Mouse (Mus musculus) lung, embryonic 14.5 days (tissue): ENCODE measurements around the gene Gadd45b. TPM values are rescaled to one million over a fixed set of nuclear protein-coding genes. Genes with fewer than 3 reads are reported as not detected.

Experiments
- ATAC-seq: fragments of 200-750 bp; cut with Nextera tagmentation; 2 replicates; pipeline ENCODE4 v1.8.0; 2017; ENCODE audit warnings: mild to moderate bottlenecking, moderate TSS enrichment, moderate library complexity; ENCODE audit not compliant: insufficient read depth
- DNase-seq: peaks from one replicate; pipeline ENCODE4 v3.0.0-alpha.2; 2015
- H3K27ac ChIP-seq: fragments of 300-500 bp; sonication (generic); 2 replicates; pipeline ENCODE4 v1.5.1; 2014; ENCODE audit warnings: low read depth, mild to moderate bottlenecking, moderate library complexity
- H3K27me3 ChIP-seq: fragments of 300-500 bp; sonication (generic); 2 replicates; pipeline ENCODE4 v1.6.1; 2014; ENCODE audit warnings: low read length, control low read depth; ENCODE audit not compliant: insufficient read depth
- H3K36me3 ChIP-seq: fragments of 300-500 bp; sonication (generic); 2 replicates; pipeline ENCODE4 v1.6.1; 2014; ENCODE audit warnings: control low read depth; ENCODE audit not compliant: insufficient read depth
- H3K4me1 ChIP-seq: fragments of 300-500 bp; sonication (generic); 2 replicates; pipeline ENCODE4 v1.6.1; 2014; ENCODE audit warnings: antibody characterized with exemption, control low read depth; ENCODE audit not compliant: insufficient read depth
- H3K4me2 ChIP-seq: fragments of 300-500 bp; sonication (generic); 2 replicates; pipeline ENCODE4 v1.6.1; 2014; ENCODE audit warnings: mild to moderate bottlenecking
- H3K4me3 ChIP-seq: fragments of 300-500 bp; sonication (generic); 2 replicates; pipeline ENCODE4 v1.5.1; 2014; ENCODE audit warnings: low read depth, low read length
- H3K9ac ChIP-seq: fragments of 300-500 bp; sonication (generic); 2 replicates; pipeline ENCODE4 v1.6.1; 2014
- H3K9me3 ChIP-seq: fragments of 300-500 bp; sonication (generic); 2 replicates; pipeline ENCODE4 v1.6.1; 2016; ENCODE audit warnings: low read depth, low read length, control low read depth
- CTCF ChIP-seq: IDR thresholded peaks from 2 replicates; pipeline ENCODE4 v1.5.1; 2016; ENCODE audit warnings: antibody characterized with exemption, low read depth
- WGBS: fragments of 180-500 bp; shearing (Covaris S2); extraction: QIAGEN DNeasy Blood & Tissue Kit; methylation state at CpG from one replicate; pipeline ENCODE4 v1.1.7; 2014; 5-methylcytosine and 5-hydroxymethylcytosine counted together
- polyA plus RNA-seq: library from polyadenylated mRNA; unstranded; fragments of >200 nt; fragmentation: Nextera tagmentation; extraction: Ambion mirVana; gene quantifications from 2 replicates; pipeline ENCODE4 v1.2.1, GENCODE M21; 2014

The Gadd45b gene
- polyA plus RNA-seq, 1 experiment from 2014 or later, result 18.3 TPM

DNA sequence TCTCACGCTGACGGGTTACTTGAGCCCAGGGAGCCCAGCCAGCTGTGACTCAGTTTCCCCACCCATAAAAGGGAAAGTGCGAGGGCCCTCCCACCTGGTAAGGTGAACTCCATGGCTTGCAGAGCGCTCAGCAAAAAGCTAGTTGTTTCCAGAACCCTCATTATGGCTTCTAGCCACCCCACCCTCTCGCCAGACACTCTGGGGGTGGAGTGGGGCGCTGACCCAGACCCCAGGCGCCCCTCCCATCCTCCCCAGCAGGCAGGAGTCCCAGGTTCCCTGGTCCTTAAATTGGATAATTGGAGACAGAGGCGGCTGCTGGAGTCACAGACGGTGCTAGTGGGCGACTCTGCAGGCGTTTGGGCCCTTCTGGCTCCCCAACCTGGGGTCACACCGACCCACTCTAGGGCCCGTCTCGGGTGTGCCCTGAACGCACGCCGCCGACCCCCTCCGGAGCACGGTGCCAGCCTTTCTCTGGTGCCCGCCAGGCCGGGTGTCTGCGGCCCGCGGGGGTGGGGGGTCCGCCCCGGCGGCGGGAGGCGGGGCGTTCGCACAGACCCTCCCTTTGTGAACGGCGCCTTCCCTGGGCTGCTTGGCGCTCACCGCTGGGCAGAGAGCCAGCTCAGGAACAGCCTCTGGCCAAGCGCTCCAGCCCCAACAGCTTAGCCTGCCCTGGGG is 6.4 kb downstream of the Gadd45b start:
- Histone ChIP-seq H3K9me3 (no peaks in the 10 kb centered on the region), H3K27me3 (peaks cover 39% of the 10 kb centered on the region), H3K36me3 (no peaks in the 10 kb centered on the region), H3K4me1 (peaks cover 66% of the 10 kb centered on the region), H3K4me3 (peak overlapping the region; percentile 37), H3K4me2 (peak overlapping the region; percentile 73), H3K27ac (peak overlapping the region; percentile 77; the same call in 1 of the 2 replicates), H3K9ac (peak overlapping the region; percentile 46)
- DNase-seq (peak; percentile 91), ATAC-seq (peak; percentile 54; the same call in 1 of the 2 replicates)
- 2% methylated on average over 37 of the region's 37 CpGs for WGBS
- TF ChIP-seq CTCF, result no peak

GRCm38 (mm10) chr10:80936810-80937164 is 6.9 kb downstream of the Gadd45b start:
- H3K27me3 ChIP-seq, result peaks cover 34% of the 10 kb centered on the region
- peaks cover 61% of the 10 kb centered on the region for H3K4me1 ChIP-seq
- H3K9me3 ChIP-seq, result no peaks in the 10 kb centered on the region
- peak overlapping the region; percentile 73 for H3K4me2 ChIP-seq
- H3K9ac ChIP-seq, result no peak overlapping the region
- no peak for ATAC-seq
- H3K4me3 ChIP-seq, result peak overlapping the region; percentile 37
- WGBS, result 16% methylated on average over 6 of the region's 6 CpGs
- H3K27ac ChIP-seq, result peak overlapping the region; percentile 77; the same call in 1 of the 2 replicates
- DNase-seq, result no peak
- no peak for TF ChIP-seq CTCF
- no peaks in the 10 kb centered on the region for H3K36me3 ChIP-seq

DNA sequence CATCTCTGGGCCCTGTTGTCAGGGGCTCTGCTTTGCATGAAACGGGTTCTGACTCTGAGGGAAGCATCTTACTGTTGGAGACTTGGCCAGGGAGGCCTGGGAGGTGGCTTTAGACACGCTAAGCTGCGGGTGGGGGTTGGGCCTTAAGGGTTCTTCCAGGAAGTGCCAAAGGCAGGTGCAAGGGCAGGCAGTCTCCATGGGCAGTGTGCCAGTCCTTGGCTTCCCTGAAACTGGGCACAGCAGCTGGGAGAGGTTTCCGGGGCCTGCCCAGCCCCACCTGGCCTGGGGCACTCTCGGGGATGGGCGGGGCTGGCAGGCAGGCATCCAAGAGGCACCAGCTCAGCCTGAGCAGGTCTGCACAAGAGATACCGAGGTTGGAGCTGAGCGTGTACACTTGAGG is 7.8 kb downstream of the Gadd45b start:
- 26% methylated on average over 8 of the region's 8 CpGs for WGBS
- peaks cover 54% of the 10 kb centered on the region for H3K4me1 ChIP-seq
- no peaks in the 10 kb centered on the region for H3K36me3 ChIP-seq
- H3K9me3 ChIP-seq, result no peaks in the 10 kb centered on the region
- H3K27me3 ChIP-seq, result peaks cover 26% of the 10 kb centered on the region
- ATAC-seq (no peak), DNase-seq (peak; percentile 67)
- no peak for TF ChIP-seq CTCF
- H3K4me2 ChIP-seq, result no peak overlapping the region; the same call in 1 of the 2 replicates
- H3K27ac ChIP-seq, result peak overlapping the region; percentile 79; the same call in 1 of the 2 replicates
- H3K9ac ChIP-seq, result no peak overlapping the region
- H3K4me3 ChIP-seq, result no peak overlapping the region

DNA sequence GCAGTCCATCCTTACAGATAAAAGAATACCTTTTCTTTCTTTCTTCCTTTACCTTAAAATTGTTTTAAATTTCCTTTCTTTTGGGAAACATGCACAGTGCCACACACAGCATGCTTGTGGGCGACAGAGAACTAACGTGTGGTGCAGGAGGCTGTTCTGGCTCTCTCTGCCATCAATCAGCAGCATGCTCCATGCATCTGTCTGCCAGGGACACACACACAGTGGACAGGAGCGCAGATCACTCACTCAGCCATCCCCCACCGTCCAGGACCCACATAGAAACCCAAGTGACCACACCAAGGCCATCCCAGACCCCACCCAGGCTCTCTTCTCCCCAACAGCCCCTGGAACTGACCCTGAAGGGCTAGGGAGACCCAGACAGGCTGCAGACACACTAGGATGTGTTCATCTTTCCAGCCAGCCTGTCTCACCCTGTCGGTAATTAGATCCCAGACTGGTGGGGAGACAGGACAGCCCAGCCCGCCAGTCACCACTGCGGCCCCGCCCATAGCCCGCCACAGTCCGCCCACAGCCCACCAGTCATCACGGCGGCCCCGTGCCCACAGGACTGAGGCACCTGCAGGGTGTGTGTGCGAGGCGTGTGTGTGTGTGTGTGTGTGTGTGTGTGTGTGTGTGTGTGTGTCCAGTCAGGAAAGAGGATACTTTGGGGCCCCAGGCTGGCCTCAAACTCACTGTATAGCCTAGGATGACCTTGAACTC is 9.1 kb downstream of the Gadd45b start:
- Histone ChIP-seq H3K36me3 (no peaks in the 10 kb centered on the region), H3K9me3 (no peaks in the 10 kb centered on the region), H3K4me2 (peak overlapping the region; percentile 82), H3K4me3 (peak overlapping the region; percentile 38), H3K27ac (peak overlapping the region; percentile 79; the same call in 1 of the 2 replicates), H3K4me1 (peaks cover 43% of the 10 kb centered on the region), H3K9ac (no peak overlapping the region), H3K27me3 (peaks cover 13% of the 10 kb centered on the region)
- 11% methylated on average over 15 of the region's 15 CpGs for WGBS
- no peak for TF ChIP-seq CTCF
- ATAC-seq (peak; percentile 15; the same call in 1 of the 2 replicates), DNase-seq (peak; percentile 57)

DNA sequence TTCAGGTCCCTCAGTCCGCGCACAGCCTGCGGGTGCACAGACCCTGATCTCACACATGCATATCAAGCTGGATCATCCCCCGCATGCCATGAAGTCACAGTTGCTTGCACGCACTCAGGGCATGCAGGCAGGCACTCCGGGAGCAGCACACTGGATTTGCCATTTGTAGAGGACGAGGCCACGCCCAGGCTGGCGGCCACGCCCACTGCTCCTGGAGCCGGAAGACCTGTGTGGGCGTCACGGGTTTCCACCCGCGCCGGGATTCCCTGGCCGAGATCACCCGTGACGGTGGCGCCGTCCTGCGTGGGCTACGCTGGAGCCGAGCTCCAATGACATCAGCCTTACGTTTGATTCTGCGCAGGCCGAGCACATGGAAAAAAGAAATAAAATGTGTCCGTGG is 9.8 kb downstream of the Gadd45b start:
- WGBS, result 4% methylated on average over 28 of the region's 28 CpGs
- Histone ChIP-seq H3K27me3 (peaks cover 7% of the 10 kb centered on the region), H3K4me3 (peak overlapping the region; percentile 38), H3K36me3 (no peaks in the 10 kb centered on the region), H3K4me1 (peaks cover 43% of the 10 kb centered on the region), H3K9ac (peak overlapping the region; percentile 50), H3K9me3 (no peaks in the 10 kb centered on the region), H3K4me2 (peak overlapping the region; percentile 82), H3K27ac (peak overlapping the region; percentile 79)
- no peak for TF ChIP-seq CTCF
- DNase-seq (peak; percentile 90), ATAC-seq (peak; percentile 18)

DNA sequence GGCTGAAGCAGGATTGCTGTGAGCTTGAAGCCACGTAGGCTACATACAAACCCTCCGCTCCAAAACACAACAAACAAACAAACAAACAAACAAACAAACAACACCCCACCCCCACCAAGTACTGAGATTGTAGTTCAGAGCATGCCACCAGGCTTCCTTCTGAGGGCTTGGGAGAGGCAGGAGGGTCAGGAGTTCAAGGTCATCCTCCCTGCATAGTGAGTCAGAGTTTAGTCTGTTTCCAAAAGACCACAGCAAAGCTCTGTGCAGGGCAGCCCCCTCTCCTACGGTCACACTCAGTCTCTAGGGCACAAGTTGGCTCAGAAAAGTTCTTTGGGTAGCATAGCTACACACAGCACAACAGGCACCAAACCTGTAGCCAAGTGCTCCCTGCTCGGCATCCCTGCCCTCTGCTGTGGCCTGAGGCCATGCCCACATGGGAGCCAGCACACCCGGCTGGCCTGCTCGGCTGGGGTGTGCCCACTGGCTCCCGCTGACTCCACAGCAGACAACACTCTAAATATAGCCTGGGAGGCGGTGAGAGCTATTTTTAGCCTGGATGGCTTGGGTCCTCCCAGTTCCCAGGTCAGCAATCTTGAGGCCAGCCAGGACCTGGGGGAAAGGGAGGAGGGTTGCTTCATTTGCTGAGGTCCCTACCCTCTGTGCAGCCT is 10.6 kb downstream of the Gadd45b start:
- TF ChIP-seq CTCF, result no peak
- Histone ChIP-seq H3K9me3 (no peaks in the 10 kb centered on the region), H3K4me1 (peaks cover 43% of the 10 kb centered on the region), H3K4me2 (peak overlapping the region; percentile 82), H3K27ac (peak overlapping the region; percentile 79), H3K36me3 (no peaks in the 10 kb centered on the region), H3K4me3 (peak overlapping the region; percentile 38), H3K27me3 (peaks cover 7% of the 10 kb centered on the region), H3K9ac (peak overlapping the region; percentile 50; the same call in 1 of the 2 replicates)
- DNase-seq (peak; percentile 58), ATAC-seq (peak; percentile 15; the same call in 1 of the 2 replicates)
- WGBS, result 34% methylated on average over 8 of the region's 8 CpGs

DNA sequence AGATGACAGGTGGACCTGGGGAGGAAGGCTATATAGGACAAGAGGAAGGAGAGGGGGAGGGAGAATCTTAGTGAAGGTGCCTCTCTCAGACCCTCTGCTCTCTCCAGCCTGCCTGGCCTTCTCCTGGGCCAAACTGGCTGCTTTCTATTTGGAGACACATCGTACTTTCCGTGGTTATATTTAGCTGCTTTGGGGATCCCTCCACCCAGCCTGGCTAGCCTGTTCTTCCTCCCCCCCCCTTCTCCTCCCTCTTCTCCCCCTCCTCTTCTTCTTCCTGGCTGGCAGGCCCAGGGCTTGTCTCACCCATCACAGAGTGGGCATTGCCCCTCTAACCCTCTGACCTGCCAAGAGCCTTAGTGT is 11.1 kb downstream of the Gadd45b start:
- 52% methylated on average over 2 of the region's 2 CpGs for WGBS
- no peak for TF ChIP-seq CTCF
- H3K4me2 ChIP-seq, result peak overlapping the region; percentile 82

More for the DNA sequence above, 11.1 kb downstream of the Gadd45b start:
- peaks cover 40% of the 10 kb centered on the region for H3K4me1 ChIP-seq
- ATAC-seq, result no peak
- H3K27ac ChIP-seq, result peak overlapping the region; percentile 79
- H3K4me3 ChIP-seq, result no peak overlapping the region
- DNase-seq, result no peak
- no peaks in the 10 kb centered on the region for H3K9me3 ChIP-seq
- no peaks in the 10 kb centered on the region for H3K36me3 ChIP-seq
- H3K27me3 ChIP-seq, result peaks cover 5% of the 10 kb centered on the region
- no peak overlapping the region for H3K9ac ChIP-seq
